Mouse (Mus musculus): ENCODE data around the gene Bmpr1a. TPM values are rescaled to one million over a fixed set of nuclear protein-coding genes. Genes with fewer than 3 reads are reported as not detected.

Gene Bmpr1a
- total RNA-seq, 1 experiment, result 38.9 TPM

DNA sequence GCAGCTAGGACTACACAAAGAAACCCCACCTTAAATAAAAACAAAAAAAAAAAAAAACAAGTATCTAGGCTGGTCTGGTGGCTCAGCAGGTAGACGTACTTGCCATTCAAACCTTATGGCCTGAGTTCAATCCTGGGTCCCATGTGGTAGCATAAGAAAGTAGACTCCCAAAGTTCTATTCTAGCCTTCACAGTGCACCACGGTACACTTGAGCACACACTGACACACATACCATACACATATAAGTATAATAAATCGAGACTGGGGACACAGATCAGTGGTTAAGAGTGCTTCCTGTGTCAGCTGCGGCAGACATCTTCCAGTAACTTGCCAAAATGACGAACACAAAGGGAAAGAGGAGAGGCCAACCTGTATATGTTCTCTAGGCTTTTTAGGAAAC lies 12.7 kb upstream of the Bmpr1a start:
- no peak for DNase-seq (ENCODE audit: low read depth, low spot score)
- H3K27ac ChIP-seq (ENCODE audit: insufficient read depth, low read depth, low read length, poor library complexity, severe bottlenecking), result no peak overlapping the region
- no peaks in the 10 kb centered on the region for H3K36me3 ChIP-seq (ENCODE audit: control insufficient read depth, insufficient read depth, low read length, poor library complexity, severe bottlenecking)
- no peaks in the 10 kb centered on the region for H3K9me3 ChIP-seq (ENCODE audit: control insufficient read depth, insufficient read depth, low read depth, low read length)
- in situ Hi-C loops (cut with MboI; ENCODE audit: low sequenced_read_pairs in 2 of 2, unreplicated experiment in 2 of 2), result no loop called here
- H3K4me1 ChIP-seq (ENCODE audit: control insufficient read depth in 2 of 2, insufficient read depth in 2 of 2, low read length in 2 of 2, poor library complexity in 1 of 2), result peaks cover 2% of the 10 kb centered on the region in 2 experiments; a peak in 1 of 4 replicates
- H3K4me3 ChIP-seq (ENCODE audit: insufficient read depth in 1 of 2, low read depth in 1 of 2, low read length in 2 of 2, poor library complexity in 1 of 2, severe bottlenecking in 1 of 2), result no peak overlapping the region
- H3K9ac ChIP-seq (ENCODE audit: insufficient read depth, low read depth, low read length, poor library complexity, severe bottlenecking), result no peak overlapping the region
- no peak for TF ChIP-seq HCFC1 (IDR thresholded peaks at IDR 0.05; ENCODE audit: borderline replicate concordance, insufficient read depth, low read length)
- TF ChIP-seq ZC3H11A (IDR thresholded peaks at IDR 0.05; ENCODE audit: borderline replicate concordance, low read depth, low read length), result no peak
- no peak for TF ChIP-seq CHD2 (IDR thresholded peaks at IDR 0.05; ENCODE audit: low read depth, low read length)
- no peak for TF ChIP-seq ZNF384 (IDR thresholded peaks at IDR 0.05; ENCODE audit: low read depth, low read length)
- TF ChIP-seq MAFK (IDR thresholded peaks at IDR 0.05; ENCODE audit: insufficient read depth, low read depth, low read length), result no peak

DNA sequence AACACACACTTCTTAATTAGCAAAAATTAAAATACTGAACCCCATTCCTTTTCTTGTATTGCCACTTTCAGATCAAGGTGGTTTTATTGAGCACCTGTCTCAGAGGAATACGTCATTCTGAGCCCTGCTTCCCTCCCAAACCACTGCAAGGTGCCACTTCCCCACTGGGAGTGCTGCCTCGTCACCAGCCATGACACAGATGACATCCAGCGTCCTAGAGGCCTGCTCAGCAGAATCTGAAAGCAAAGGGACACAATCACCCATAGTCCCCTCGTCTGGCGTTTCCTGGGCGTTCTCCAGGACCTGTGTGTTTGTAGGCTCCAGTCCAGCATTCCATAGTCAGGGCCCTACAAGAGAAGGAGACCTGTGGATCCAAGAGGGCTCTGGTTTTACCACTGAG lies 11.0 kb upstream of the Bmpr1a start:
- no peak for DNase-seq (ENCODE audit: low read depth, low spot score)
- in situ Hi-C loops (cut with MboI; ENCODE audit: low sequenced_read_pairs in 2 of 2, unreplicated experiment in 2 of 2), result no loop called here
- TF ChIP-seq MAFK (IDR thresholded peaks at IDR 0.05; ENCODE audit: insufficient read depth, low read depth, low read length) (no peak), ZC3H11A (IDR thresholded peaks at IDR 0.05; ENCODE audit: borderline replicate concordance, low read depth, low read length) (no peak), ZNF384 (IDR thresholded peaks at IDR 0.05; ENCODE audit: low read depth, low read length) (no peak), HCFC1 (IDR thresholded peaks at IDR 0.05; ENCODE audit: borderline replicate concordance, insufficient read depth, low read length) (no peak)
- no peak overlapping the region for H3K27ac ChIP-seq (ENCODE audit: insufficient read depth, low read depth, low read length, poor library complexity, severe bottlenecking)
- no peak overlapping the region for H3K4me3 ChIP-seq (ENCODE audit: insufficient read depth in 1 of 2, low read depth in 1 of 2, low read length in 2 of 2, poor library complexity in 1 of 2, severe bottlenecking in 1 of 2)
- H3K4me1 ChIP-seq (ENCODE audit: control insufficient read depth in 2 of 2, insufficient read depth in 2 of 2, low read length in 2 of 2, poor library complexity in 1 of 2), result 0 out of 4 replicates have a peak, but pooled peaks cover 0 to 2% of the 10 kb centered on the region in 2 experiments
- no peak overlapping the region for H3K9ac ChIP-seq (ENCODE audit: insufficient read depth, low read depth, low read length, poor library complexity, severe bottlenecking)
- H3K9me3 ChIP-seq (ENCODE audit: control insufficient read depth, insufficient read depth, low read depth, low read length), result no peaks in the 10 kb centered on the region
- no peaks in the 10 kb centered on the region for H3K36me3 ChIP-seq (ENCODE audit: control insufficient read depth, insufficient read depth, low read length, poor library complexity, severe bottlenecking)

DNA sequence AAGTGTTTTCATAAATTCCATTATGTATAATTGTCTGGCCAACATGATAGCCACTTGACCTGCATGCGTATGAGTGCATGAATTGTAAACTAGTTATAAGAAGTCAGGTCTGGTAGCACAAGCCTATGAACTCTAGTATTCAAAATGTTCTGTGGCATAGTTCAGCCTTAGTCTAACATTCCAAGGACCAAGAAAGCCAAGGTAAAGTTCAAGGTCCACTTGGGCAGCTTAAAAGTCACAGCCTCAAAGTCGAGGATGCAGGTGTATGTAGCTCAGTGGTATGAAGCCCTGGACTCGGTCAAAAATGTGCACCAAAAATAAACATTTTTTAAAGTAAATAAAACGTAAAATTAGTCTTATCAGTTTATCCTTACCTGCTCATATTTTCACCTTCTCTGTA lies 9.5 kb upstream of the Bmpr1a start:
- DNase-seq (ENCODE audit: low read depth, low spot score), result no peak
- in situ Hi-C loops (cut with MboI; ENCODE audit: low sequenced_read_pairs in 2 of 2, unreplicated experiment in 2 of 2), result no loop called here
- Histone ChIP-seq H3K4me3 (ENCODE audit: insufficient read depth in 1 of 2, low read depth in 1 of 2, low read length in 2 of 2, poor library complexity in 1 of 2, severe bottlenecking in 1 of 2) (no peak overlapping the region), H3K4me1 (ENCODE audit: control insufficient read depth in 2 of 2, insufficient read depth in 2 of 2, low read length in 2 of 2, poor library complexity in 1 of 2) (0 out of 4 replicates have a peak, but pooled peaks cover 0 to under 1% of the 10 kb centered on the region in 2 experiments), H3K9me3 (ENCODE audit: control insufficient read depth, insufficient read depth, low read depth, low read length) (no peaks in the 10 kb centered on the region), H3K27ac (ENCODE audit: insufficient read depth, low read depth, low read length, poor library complexity, severe bottlenecking) (no peak overlapping the region), H3K9ac (ENCODE audit: insufficient read depth, low read depth, low read length, poor library complexity, severe bottlenecking) (no peak overlapping the region), H3K36me3 (ENCODE audit: control insufficient read depth, insufficient read depth, low read length, poor library complexity, severe bottlenecking) (no peaks in the 10 kb centered on the region)
- TF ChIP-seq ZC3H11A (IDR thresholded peaks at IDR 0.05; ENCODE audit: borderline replicate concordance, low read depth, low read length) (no peak), ZNF384 (IDR thresholded peaks at IDR 0.05; ENCODE audit: low read depth, low read length) (no peak)

DNA sequence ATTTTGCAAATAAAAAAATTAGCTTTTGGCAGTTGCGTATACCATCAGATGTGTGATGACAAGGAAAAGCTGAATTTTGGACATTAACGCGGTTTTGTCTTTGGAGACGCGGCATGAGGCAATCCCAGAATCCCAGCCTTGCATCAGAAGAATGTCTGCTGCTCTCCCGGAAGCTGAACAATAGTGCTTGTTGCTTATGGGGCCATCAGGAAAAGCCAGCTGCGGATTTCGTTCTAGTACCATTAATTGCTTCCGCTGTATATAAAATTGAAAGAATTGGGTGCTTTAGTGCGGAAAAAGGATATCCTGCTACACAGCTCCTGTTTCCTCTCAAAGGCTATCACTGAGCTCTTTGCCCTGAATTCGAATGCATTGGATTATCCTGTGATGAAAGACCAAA lies 8.8 kb upstream of the Bmpr1a start:
- in situ Hi-C loops (cut with MboI; ENCODE audit: low sequenced_read_pairs in 2 of 2, unreplicated experiment in 2 of 2), result no loop called here
- H3K36me3 ChIP-seq (ENCODE audit: control insufficient read depth, insufficient read depth, low read length, poor library complexity, severe bottlenecking), result no peaks in the 10 kb centered on the region
- no peak for TF ChIP-seq ZNF384 (IDR thresholded peaks at IDR 0.05; ENCODE audit: low read depth, low read length)
- TF ChIP-seq MAFK (IDR thresholded peaks at IDR 0.05; ENCODE audit: insufficient read depth, low read depth, low read length), result no peak
- no peak for TF ChIP-seq CHD2 (IDR thresholded peaks at IDR 0.05; ENCODE audit: low read depth, low read length)
- no peak for TF ChIP-seq HCFC1 (IDR thresholded peaks at IDR 0.05; ENCODE audit: borderline replicate concordance, insufficient read depth, low read length)
- TF ChIP-seq ZC3H11A (IDR thresholded peaks at IDR 0.05; ENCODE audit: borderline replicate concordance, low read depth, low read length), result no peak

DNA sequence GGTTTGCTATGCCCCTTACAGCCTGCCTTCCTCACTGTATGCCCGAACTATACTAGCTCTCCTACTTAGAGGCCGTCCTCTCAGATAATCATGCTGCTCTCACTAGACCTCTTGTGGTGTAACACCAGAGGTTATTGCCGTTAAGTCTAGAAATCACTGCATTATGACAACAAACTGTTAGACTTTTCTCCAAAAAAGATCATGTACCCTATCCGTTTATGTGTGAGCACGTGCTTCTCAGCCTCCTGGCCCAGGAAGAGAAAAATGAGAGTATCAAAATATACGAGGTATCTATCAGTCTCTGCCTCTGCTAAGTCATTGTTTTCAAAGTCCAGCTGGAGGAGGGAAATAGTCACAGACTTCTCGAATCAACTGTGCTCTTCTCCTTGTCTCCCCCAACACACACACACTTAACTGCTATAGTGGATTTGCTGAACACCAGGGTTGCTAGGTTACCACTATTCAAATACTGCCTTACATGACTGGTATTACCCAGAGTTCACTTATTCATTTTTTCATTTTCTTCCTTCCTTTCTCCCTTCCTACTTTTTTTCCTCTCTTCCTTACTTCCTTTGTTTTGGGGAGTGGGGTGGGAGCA lies 5.8 kb upstream of the Bmpr1a start:
- Histone ChIP-seq H3K36me3 (ENCODE audit: control insufficient read depth, insufficient read depth, low read length, poor library complexity, severe bottlenecking) (no peaks in the 10 kb centered on the region), H3K4me3 (ENCODE audit: insufficient read depth in 1 of 2, low read depth in 1 of 2, low read length in 2 of 2, poor library complexity in 1 of 2, severe bottlenecking in 1 of 2) (no peak overlapping the region), H3K9ac (ENCODE audit: insufficient read depth, low read depth, low read length, poor library complexity, severe bottlenecking) (no peak overlapping the region), H3K9me3 (ENCODE audit: control insufficient read depth, insufficient read depth, low read depth, low read length) (no peaks in the 10 kb centered on the region), H3K4me1 (ENCODE audit: control insufficient read depth in 2 of 2, insufficient read depth in 2 of 2, low read length in 2 of 2, poor library complexity in 1 of 2) (peaks cover 0 to under 1% of the 10 kb centered on the region in 2 experiments; a peak in 1 of 4 replicates), H3K27ac (ENCODE audit: insufficient read depth, low read depth, low read length, poor library complexity, severe bottlenecking) (no peak overlapping the region)
- no peak for DNase-seq (ENCODE audit: low read depth, low spot score)
- TF ChIP-seq ZC3H11A (IDR thresholded peaks at IDR 0.05; ENCODE audit: borderline replicate concordance, low read depth, low read length) (no peak), CHD2 (IDR thresholded peaks at IDR 0.05; ENCODE audit: low read depth, low read length) (no peak), MAFK (IDR thresholded peaks at IDR 0.05; ENCODE audit: insufficient read depth, low read depth, low read length) (no peak), ZNF384 (IDR thresholded peaks at IDR 0.05; ENCODE audit: low read depth, low read length) (no peak), HCFC1 (IDR thresholded peaks at IDR 0.05; ENCODE audit: borderline replicate concordance, insufficient read depth, low read length) (no peak)
- in situ Hi-C loops (cut with MboI; ENCODE audit: low sequenced_read_pairs in 2 of 2, unreplicated experiment in 2 of 2), result no loop called here

More for the DNA sequence above, 8.8 kb upstream of the Bmpr1a start:
- Histone ChIP-seq H3K4me3 (ENCODE audit: insufficient read depth in 1 of 2, low read depth in 1 of 2, low read length in 2 of 2, poor library complexity in 1 of 2, severe bottlenecking in 1 of 2) (no peak overlapping the region), H3K9me3 (ENCODE audit: control insufficient read depth, insufficient read depth, low read depth, low read length) (no peaks in the 10 kb centered on the region), H3K4me1 (ENCODE audit: control insufficient read depth in 2 of 2, insufficient read depth in 2 of 2, low read length in 2 of 2, poor library complexity in 1 of 2) (no peaks in the 10 kb centered on the region), H3K27ac (ENCODE audit: insufficient read depth, low read depth, low read length, poor library complexity, severe bottlenecking) (no peak overlapping the region), H3K9ac (ENCODE audit: insufficient read depth, low read depth, low read length, poor library complexity, severe bottlenecking) (no peak overlapping the region)
- no peak for DNase-seq (ENCODE audit: low read depth, low spot score)

Data from ES-E14 (cell line).